In genomic region chr13:62923182-62923581, GRCm38 (mm10) we compare ENCODE assay signal across 21 mouse cellular contexts. TPM values are rescaled to one million over a fixed set of nuclear protein-coding genes. Genes with fewer than 3 reads are reported as not detected.
DNase-seq lines count a peak whose midpoint lies in the region; ATAC-seq lines count a peak whose summit lies in the region.
"Had no signal": no experiment of that assay in that cellular context is flagged by ENCODE, and none has a peak within 500 bp of the region (broad histone marks: within the 10 kb centered on the region; RNA-seq: fewer than 3 reads in every experiment).

No protein-coding gene starts in this region.

- DNase-seq in heart, adult 8-10 months (ENCODE audit: low spot score), result peak; percentile 16
- no peak for DNase-seq in heart, postnatal 25 days (ENCODE audit: low spot score)
- DNase-seq in lung, postnatal 25 days (ENCODE audit: low spot score), result no peak
- peak; percentile 55 for DNase-seq in embryonic facial prominence, embryonic 14.5 days (ENCODE audit: low spot score)
- DNase-seq in MN1 (ENCODE audit: low spot score), result no peak
- DNase-seq: cerebellum, adult 9-10 months; gastrocnemius, postnatal 10 days; kidney, adult 9 months; kidney, postnatal 4 days; right cerebral cortex, postnatal 4 days; thymus, postnatal 36 days had no signal

- H3K4me1 ChIP-seq in lung, embryonic 15.5 days, result peaks cover 6% of the 10 kb centered on the region
- H3K4me1 ChIP-seq in embryonic facial prominence, embryonic 14.5 days (ENCODE audit: control insufficient read depth, insufficient read depth, low read length), result peaks cover 15% of the 10 kb centered on the region
- H3K4me1 ChIP-seq: forebrain, embryonic 12.5 days; midbrain, embryonic 12.5 days had no signal

- no peak overlapping the region for H3K9ac ChIP-seq in lung, embryonic 15.5 days
- no peak overlapping the region for H3K9ac ChIP-seq in embryonic facial prominence, embryonic 14.5 days (ENCODE audit: low read depth, low read length)
- H3K9ac ChIP-seq: forebrain, embryonic 12.5 days; limb, embryonic 12.5 days; liver, embryonic 15.5 days; midbrain, embryonic 12.5 days had no signal

- peak overlapping the region; percentile 16; the same call in 1 of the 2 replicates for H3K27ac ChIP-seq in lung, embryonic 15.5 days
- peak overlapping the region; percentile 44; the same call in 1 of the 2 replicates for H3K27ac ChIP-seq in embryonic facial prominence, embryonic 14.5 days (replicated peaks; ENCODE audit: low read depth, low read length)
- H3K27ac ChIP-seq: forebrain, embryonic 12.5 days; limb, embryonic 12.5 days; liver, embryonic 15.5 days; macrophage; midbrain, embryonic 12.5 days had no signal

- 51% methylated on average over 8 of the region's 8 CpGs for WGBS in lung, embryonic 15.5 days
- WGBS in embryonic facial prominence, embryonic 14.5 days, result 54% methylated on average over 8 of the region's 8 CpGs

- H3K4me3 ChIP-seq in lung, embryonic 15.5 days, result no peak overlapping the region
- H3K4me3 ChIP-seq in embryonic facial prominence, embryonic 14.5 days (ENCODE audit: low read depth, low read length), result no peak overlapping the region
- H3K4me3 ChIP-seq: forebrain, embryonic 12.5 days; limb, embryonic 12.5 days; liver, embryonic 15.5 days; midbrain, embryonic 12.5 days had no signal

- no peak overlapping the region for H3K4me2 ChIP-seq in lung, embryonic 15.5 days
- no peak overlapping the region for H3K4me2 ChIP-seq in embryonic facial prominence, embryonic 14.5 days (ENCODE audit: low read depth, low read length)
- H3K4me2 ChIP-seq: forebrain, embryonic 12.5 days; limb, embryonic 12.5 days; liver, embryonic 15.5 days; midbrain, embryonic 12.5 days had no signal

- H3K36me3 ChIP-seq in lung, embryonic 15.5 days, result no peaks in the 10 kb centered on the region
- no peaks in the 10 kb centered on the region for H3K36me3 ChIP-seq in embryonic facial prominence, embryonic 14.5 days (ENCODE audit: control insufficient read depth, insufficient read depth, low read length)
- H3K36me3 ChIP-seq: forebrain, embryonic 12.5 days; limb, embryonic 12.5 days; liver, embryonic 15.5 days; midbrain, embryonic 12.5 days had no signal

- no peaks in the 10 kb centered on the region for H3K27me3 ChIP-seq in lung, embryonic 15.5 days
- H3K27me3 ChIP-seq in embryonic facial prominence, embryonic 14.5 days (replicated peaks; ENCODE audit: control insufficient read depth, insufficient read depth, low read length), result no peaks in the 10 kb centered on the region
- H3K27me3 ChIP-seq: forebrain, embryonic 12.5 days; limb, embryonic 12.5 days; liver, embryonic 15.5 days; midbrain, embryonic 12.5 days had no signal

- no peak for ATAC-seq in lung, embryonic 15.5 days (ENCODE audit: borderline replicate concordance, extremely low read depth, low FRiP score, low TSS enrichment)
- ATAC-seq in embryonic facial prominence, embryonic 14.5 days (ENCODE audit: low read depth), result no peak
- no peak for ATAC-seq in megakaryocyte-erythroid progenitor cell, adult 5-6 weeks (replicated peaks; ENCODE audit: low FRiP score, low TSS enrichment, poor library complexity, severe bottlenecking)

- no peaks in the 10 kb centered on the region for H3K9me3 ChIP-seq in lung, embryonic 15.5 days
- H3K9me3 ChIP-seq in embryonic facial prominence, embryonic 14.5 days (ENCODE audit: control insufficient read depth, low read length), result no peaks in the 10 kb centered on the region
- H3K9me3 ChIP-seq: forebrain, embryonic 12.5 days; limb, embryonic 12.5 days; liver, embryonic 15.5 days; midbrain, embryonic 12.5 days had no signal

- intact Hi-C loops in heart, postnatal 25 days (cut with DNase I), result no loop called here

RNA-seq across cellular contexts. Expression of gene Fbp1, which starts 35.1 kb away (rescaled TPM):
- total RNA-seq in heart, adult 8-10 months (2022), result not detected
- not detected for total RNA-seq in heart, postnatal 25 days (2021)
- polyA plus RNA-seq in lung, embryonic 15.5 days (2015; fragmentation: Nextera tagmentation; extraction: Ambion mirVana), result 1.1 and 3.7 TPM in 2 replicates
- polyA plus RNA-seq in embryonic facial prominence, embryonic 14.5 days (2014; fragmentation: Nextera tagmentation; extraction: Ambion mirVana), result 1.2 and 2.0 TPM in 2 replicates
- not detected in 2 replicates for total RNA-seq in megakaryocyte-erythroid progenitor cell, adult 5-6 weeks (2014; fragmentation: Nextera tagmentation)
- total RNA-seq in megakaryocyte-erythroid progenitor cell, adult 5-6 weeks (2017), result 0.70 TPM in 1 of 2 replicates, not detected in the other
- total RNA-seq: MEL had no signal
- polyA plus RNA-seq: forebrain, embryonic 12.5 days; hindbrain, embryonic 11.5 days; midbrain, embryonic 12.5 days; neural tube, embryonic 11.5 days had no signal

RNA-seq across cellular contexts. Expression of gene 2010111I01Rik, which starts 41.5 kb away (rescaled TPM):
- total RNA-seq in heart, adult 8-10 months (2022), result 100 to 1,000 TPM in 2 of 4 experiments, 10 to 100 TPM in 2; 91.5 to 112 (median 98.3) TPM
- 100 to 1,000 TPM; 109 to 112 TPM for total RNA-seq in heart, postnatal 25 days (2021)
- 129 and 133 TPM in 2 replicates for polyA plus RNA-seq in lung, embryonic 15.5 days (2015; fragmentation: Nextera tagmentation; extraction: Ambion mirVana)
- 144 and 166 TPM in 2 replicates for polyA plus RNA-seq in embryonic facial prominence, embryonic 14.5 days (2014; fragmentation: Nextera tagmentation; extraction: Ambion mirVana)
- total RNA-seq in megakaryocyte-erythroid progenitor cell, adult 5-6 weeks (2014; fragmentation: Nextera tagmentation), result 50.7 and 58.4 TPM in 2 replicates
- 32.7 and 49.9 TPM in 2 replicates for total RNA-seq in megakaryocyte-erythroid progenitor cell, adult 5-6 weeks (2017)

Comparison
In these comparisons a context has a peak if more than half of its experiments do, and no peak if none do; other contexts are left out.
1. DNase-seq: peak in heart, adult 8-10 months (single experiment) and embryonic facial prominence, embryonic 14.5 days (single experiment); none in heart, postnatal 25 days (single experiment), lung, postnatal 25 days (single experiment) and MN1 (single experiment).